Mouse (Mus musculus) heart, embryonic 10.5 days (tissue): ENCODE data around the gene Tsc1. TPM values are rescaled to one million over a fixed set of nuclear protein-coding genes. Genes with fewer than 3 reads are reported as not detected.

Source experiments
- DNase-seq: peaks from one replicate; pipeline ENCODE4 v3.0.0-alpha.2; 2017; ENCODE audit warnings: low spot score
- H3K27ac ChIP-seq: fragments of 300-500 bp; sonication (generic); 2 replicates; pipeline ENCODE4 v1.5.1; 2016; ENCODE audit warnings: mild to moderate bottlenecking
- H3K27me3 ChIP-seq: fragments of 300-500 bp; sonication (generic); 2 replicates; pipeline ENCODE4 v1.6.1; 2016; ENCODE audit warnings: mild to moderate bottlenecking; ENCODE audit not compliant: poor library complexity, insufficient read depth, severe bottlenecking
- H3K36me3 ChIP-seq: fragments of 300-500 bp; sonication (generic); 2 replicates; pipeline ENCODE4 v1.6.1; 2016; ENCODE audit warnings: mild to moderate bottlenecking, moderate library complexity
- H3K4me1 ChIP-seq: fragments of 300-500 bp; sonication (generic); 2 replicates; pipeline ENCODE4 v1.6.1; 2016; ENCODE audit warnings: mild to moderate bottlenecking
- H3K4me3 ChIP-seq: fragments of 300-500 bp; sonication (generic); 2 replicates; pipeline ENCODE4 v1.5.1; 2016; ENCODE audit warnings: mild to moderate bottlenecking, moderate library complexity
- H3K9me3 ChIP-seq: fragments of 300-500 bp; sonication (generic); 2 replicates; pipeline ENCODE4 v1.6.1; 2016; ENCODE audit warnings: mild to moderate bottlenecking, moderate library complexity
- WGBS: fragments of 180-500 bp; shearing (Covaris S2); methylation state at CpG from one replicate; pipeline ENCODE4 v1.1.7; 2016; 5-methylcytosine and 5-hydroxymethylcytosine counted together
- polyA plus RNA-seq: library from polyadenylated mRNA; unstranded; fragments of >200 nt; fragmentation: Nextera tagmentation; extraction: Ambion mirVana; gene quantifications from 2 replicates; pipeline ENCODE4 v1.2.1, GENCODE M21; 2016

The Tsc1 gene
- polyA plus RNA-seq, 1 experiment from 2014 or later = 23.8 TPM

- Histone ChIP-seq H3K36me3 (no peaks in the 10 kb centered on the region), H3K4me1 (peaks cover 30% of the 10 kb centered on the region), H3K27ac (no peak overlapping the region), H3K9me3 (no peaks in the 10 kb centered on the region), H3K4me3 (peak overlapping the region; percentile 23; the same call in 1 of the 2 replicates), H3K27me3 (peaks cover 38% of the 10 kb centered on the region)
- DNase-seq = no peak
- WGBS = 82% methylated on average over 6 of the region's 6 CpGs
These were observed 21.7 kb upstream of the Tsc1 start for GRCm38 (mm10) chr2:28619369-28619768.

- no peak for DNase-seq
- Histone ChIP-seq H3K27ac (no peak overlapping the region), H3K36me3 (no peaks in the 10 kb centered on the region), H3K4me1 (peaks cover 30% of the 10 kb centered on the region), H3K9me3 (no peaks in the 10 kb centered on the region), H3K27me3 (peaks cover 32% of the 10 kb centered on the region), H3K4me3 (peak overlapping the region; percentile 41; the same call in 1 of the 2 replicates)
- WGBS = 61% methylated on average over 10 of the region's 10 CpGs
These were observed 20.5 kb upstream of the Tsc1 start for GRCm38 (mm10) chr2:28620522-28620921.

GRCm38 (mm10) chr2:28621111-28621510 lies 19.9 kb upstream of the Tsc1 start:
- no peaks in the 10 kb centered on the region for H3K36me3 ChIP-seq
- no peaks in the 10 kb centered on the region for H3K9me3 ChIP-seq
- H3K27ac ChIP-seq = no peak overlapping the region; the same call in 1 of the 2 replicates
- DNase-seq = no peak
- 19% methylated on average over 2 of the region's 2 CpGs for WGBS
- peaks cover 32% of the 10 kb centered on the region for H3K27me3 ChIP-seq
- peaks cover 29% of the 10 kb centered on the region for H3K4me1 ChIP-seq
- H3K4me3 ChIP-seq = peak overlapping the region; percentile 41

GRCm38 (mm10) chr2:28621664-28622171 lies 19.3 kb upstream of the Tsc1 start, which contains the start of gene Gfi1b:
Gene Gfi1b, minus strand, starts transcription at chr2:28621982.
- Histone ChIP-seq H3K27ac (no peak within 1 kb of the TSS; the same call in 1 of the 2 replicates), H3K27me3 (peaks cover 32% of the 10 kb centered on the region), H3K4me3 (peak within 1 kb of the TSS; percentile 41), H3K4me1 (peaks cover 23% of the 10 kb centered on the region), H3K9me3 (no peaks in the 10 kb centered on the region), H3K36me3 (no peaks in the 10 kb centered on the region)
- 9% methylated on average over 16 of the region's 16 CpGs for WGBS
- DNase-seq = no peak

- no peak for DNase-seq
- no peak overlapping the region for H3K4me3 ChIP-seq
- no peak overlapping the region for H3K27ac ChIP-seq
- H3K27me3 ChIP-seq = peaks cover 32% of the 10 kb centered on the region
- H3K9me3 ChIP-seq = no peaks in the 10 kb centered on the region
- WGBS = 19% methylated on average over 10 of the region's 10 CpGs
- peaks cover 14% of the 10 kb centered on the region for H3K4me1 ChIP-seq
- no peaks in the 10 kb centered on the region for H3K36me3 ChIP-seq
These were observed 18.4 kb upstream of the Tsc1 start for GRCm38 (mm10) chr2:28622521-28623124.

GRCm38 (mm10) chr2:28624870-28625269 lies 16.2 kb upstream of the Tsc1 start:
- WGBS = 90% methylated on average over 3 of the region's 3 CpGs
- Histone ChIP-seq H3K36me3 (no peaks in the 10 kb centered on the region), H3K9me3 (no peaks in the 10 kb centered on the region), H3K27ac (no peak overlapping the region), H3K4me3 (no peak overlapping the region), H3K27me3 (peaks cover 43% of the 10 kb centered on the region), H3K4me1 (peaks cover 10% of the 10 kb centered on the region)
- DNase-seq = no peak

GRCm38 (mm10) chr2:28626038-28626437 lies 15.0 kb upstream of the Tsc1 start:
- H3K4me3 ChIP-seq = no peak overlapping the region
- peaks cover 37% of the 10 kb centered on the region for H3K27me3 ChIP-seq
- no peaks in the 10 kb centered on the region for H3K9me3 ChIP-seq
- no peak overlapping the region for H3K27ac ChIP-seq
- peaks cover 10% of the 10 kb centered on the region for H3K4me1 ChIP-seq
- 72% methylated on average over 3 of the region's 3 CpGs for WGBS
- DNase-seq = no peak
- H3K36me3 ChIP-seq = no peaks in the 10 kb centered on the region

- Histone ChIP-seq H3K27ac (no peak overlapping the region), H3K9me3 (no peaks in the 10 kb centered on the region), H3K36me3 (no peaks in the 10 kb centered on the region), H3K4me3 (no peak overlapping the region), H3K4me1 (no peaks in the 10 kb centered on the region), H3K27me3 (peaks cover 18% of the 10 kb centered on the region)
- WGBS = 44% methylated on average over 2 of the region's 2 CpGs
- DNase-seq = no peak
These were observed 13.0 kb upstream of the Tsc1 start for GRCm38 (mm10) chr2:28628053-28628452.

- Histone ChIP-seq H3K27me3 (peaks cover 11% of the 10 kb centered on the region; the same call in 1 of the 2 replicates), H3K4me1 (no peaks in the 10 kb centered on the region), H3K27ac (no peak overlapping the region), H3K9me3 (no peaks in the 10 kb centered on the region), H3K36me3 (no peaks in the 10 kb centered on the region), H3K4me3 (no peak overlapping the region)
- 51% methylated on average over 4 of the region's 4 CpGs for WGBS
- DNase-seq = peak; percentile 47
These were observed 11.1 kb upstream of the Tsc1 start for GRCm38 (mm10) chr2:28629911-28630381.

- WGBS = 70% methylated on average over 1 of the region's 1 CpGs
- no peak overlapping the region for H3K27ac ChIP-seq
These were observed 8.4 kb upstream of the Tsc1 start for GRCm38 (mm10) chr2:28632626-28633025.

GRCm38 (mm10) chr2:28633136-28633535 lies 7.9 kb upstream of the Tsc1 start:
- no peaks in the 10 kb centered on the region for H3K9me3 ChIP-seq
- 50% methylated on average over 4 of the region's 4 CpGs for WGBS
- no peak overlapping the region for H3K4me3 ChIP-seq
- no peaks in the 10 kb centered on the region for H3K36me3 ChIP-seq
- H3K27me3 ChIP-seq = peaks cover 11% of the 10 kb centered on the region; the same call in 1 of the 2 replicates
- H3K27ac ChIP-seq = no peak overlapping the region
- peak; percentile 61 for DNase-seq
- peaks cover 14% of the 10 kb centered on the region for H3K4me1 ChIP-seq

More at GRCm38 (mm10) chr2:28632626-28633025, 8.4 kb upstream of the Tsc1 start:
- Histone ChIP-seq H3K4me1 (peaks cover 9% of the 10 kb centered on the region), H3K9me3 (no peaks in the 10 kb centered on the region), H3K27me3 (peaks cover 11% of the 10 kb centered on the region; the same call in 1 of the 2 replicates), H3K36me3 (no peaks in the 10 kb centered on the region), H3K4me3 (no peak overlapping the region)
- DNase-seq = peak; percentile 59

- Histone ChIP-seq H3K27me3 (no peaks in the 10 kb centered on the region), H3K9me3 (no peaks in the 10 kb centered on the region), H3K4me1 (peaks cover 21% of the 10 kb centered on the region), H3K4me3 (no peak overlapping the region), H3K27ac (no peak overlapping the region), H3K36me3 (no peaks in the 10 kb centered on the region)
- WGBS = 90% methylated on average over 1 of the region's 1 CpGs
- no peak for DNase-seq
These were observed 5.8 kb upstream of the Tsc1 start for GRCm38 (mm10) chr2:28635199-28635598.

GRCm38 (mm10) chr2:28637106-28637845 lies 3.8 kb upstream of the Tsc1 start:
- WGBS = 69% methylated on average over 9 of the region's 9 CpGs

More at GRCm38 (mm10) chr2:28637106-28637845, 3.8 kb upstream of the Tsc1 start:
- H3K36me3 ChIP-seq = no peaks in the 10 kb centered on the region
- no peaks in the 10 kb centered on the region for H3K27me3 ChIP-seq
- H3K4me1 ChIP-seq = peaks cover 27% of the 10 kb centered on the region
- no peak overlapping the region for H3K4me3 ChIP-seq
- DNase-seq = no peak
- no peaks in the 10 kb centered on the region for H3K9me3 ChIP-seq
- H3K27ac ChIP-seq = no peak overlapping the region
